In the genomic region with DNA sequence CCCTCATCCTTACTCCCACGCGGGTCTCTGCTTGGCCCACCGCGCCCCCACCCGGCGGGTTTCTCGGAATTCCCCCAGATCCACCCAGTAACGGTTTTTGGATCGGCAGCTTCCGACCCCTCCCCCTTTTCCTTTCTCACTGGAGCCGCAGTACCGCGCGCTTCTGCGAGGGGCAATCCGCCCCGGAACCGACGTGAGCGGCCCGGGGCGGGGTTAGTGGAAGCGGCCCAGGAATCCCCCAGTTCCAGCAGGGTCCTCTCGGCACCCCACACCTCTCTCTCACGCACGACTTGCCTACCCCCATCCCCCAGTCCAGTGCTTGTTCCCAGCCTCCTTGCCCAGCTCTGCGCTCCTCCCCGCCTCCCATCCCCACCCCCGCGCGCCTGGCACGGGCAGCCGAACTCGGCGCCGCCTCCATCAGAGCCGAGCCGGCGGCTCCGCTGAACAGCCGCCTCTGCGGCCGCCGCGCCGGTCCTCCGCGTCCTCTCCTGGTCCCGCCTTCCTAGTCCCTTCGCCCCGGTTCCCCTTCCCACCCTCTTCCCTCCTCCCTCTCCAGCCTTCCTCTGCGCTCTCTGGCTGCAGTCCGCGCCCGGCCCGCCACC, we compare ENCODE assay signal across 8 mouse cellular contexts. TPM values are rescaled to one million over a fixed set of nuclear protein-coding genes. Genes with fewer than 3 reads are reported as not detected.
DNase-seq lines count a peak whose midpoint lies in the region; ATAC-seq and TF ChIP-seq lines count a peak whose summit lies in the region.

A gene (plus strand): TSS at position 420 of the 602 bp plus-strand sequence.

- no peaks in the 10 kb centered on the region for H3K36me3 ChIP-seq in lung, embryonic 14.5 days (ENCODE audit: insufficient read depth)
- H3K36me3 ChIP-seq in forebrain, embryonic 14.5 days (ENCODE audit: control insufficient read depth, insufficient read depth, low read length) = no peaks in the 10 kb centered on the region
- no peaks in the 10 kb centered on the region for H3K36me3 ChIP-seq in intestine, embryonic 15.5 days
- H3K36me3 ChIP-seq in limb, embryonic 14.5 days (ENCODE audit: control insufficient read depth, insufficient read depth, low read length) = no peaks in the 10 kb centered on the region

- peak; percentile 69 for DNase-seq in lung, embryonic 14.5 days
- no peak for DNase-seq in lung, adult 2 months
- DNase-seq in cerebellum, adult 11 months = peak; percentile 40
- DNase-seq in forebrain, embryonic 14.5 days (ENCODE audit: low spot score) = peak; percentile 92
- peak; percentile 25 for DNase-seq in limb, embryonic 14.5 days (ENCODE audit: low spot score)
- DNase-seq in retina, adult 2 months (ENCODE audit: low read depth, low spot score) = peak; percentile 6
- DNase-seq in B cell, adult 2 months = no peak

- H3K4me2 ChIP-seq in lung, embryonic 14.5 days = peak within 1 kb of the TSS; percentile 87
- peak within 1 kb of the TSS; percentile 87 for H3K4me2 ChIP-seq in forebrain, embryonic 14.5 days (ENCODE audit: low read length)
- H3K4me2 ChIP-seq in intestine, embryonic 15.5 days (replicated peaks) = peak within 1 kb of the TSS; percentile 85
- H3K4me2 ChIP-seq in limb, embryonic 14.5 days (replicated peaks; ENCODE audit: low read depth, low read length, severe bottlenecking) = peak within 1 kb of the TSS; percentile 89

- no peak within 1 kb of the TSS for H3K27ac ChIP-seq in lung, embryonic 14.5 days (ENCODE audit: low read depth)
- H3K27ac ChIP-seq in forebrain, embryonic 14.5 days (ENCODE audit: low read depth, low read length) = peak within 1 kb of the TSS; percentile 77
- no peak within 1 kb of the TSS for H3K27ac ChIP-seq in intestine, embryonic 15.5 days
- no peak within 1 kb of the TSS for H3K27ac ChIP-seq in limb, embryonic 14.5 days (replicated peaks; ENCODE audit: low read depth, low read length)

- H3K9ac ChIP-seq in lung, embryonic 14.5 days = no peak within 1 kb of the TSS
- peak within 1 kb of the TSS; percentile 80 for H3K9ac ChIP-seq in forebrain, embryonic 14.5 days (ENCODE audit: low read length)
- no peak within 1 kb of the TSS for H3K9ac ChIP-seq in intestine, embryonic 15.5 days
- H3K9ac ChIP-seq in limb, embryonic 14.5 days (ENCODE audit: low read depth, low read length, severe bottlenecking) = no peak within 1 kb of the TSS

- TF ChIP-seq POLR2A in lung, adult 2 months (IDR thresholded peaks at IDR 0.05; ENCODE audit: borderline replicate concordance, extremely low read depth, low read depth, low read length) = no peak
- no peak for TF ChIP-seq POLR2A in limb, embryonic 14.5 days (IDR thresholded peaks at IDR 0.05; ENCODE audit: borderline replicate concordance, extremely low read depth, insufficient read depth, insufficient read length)

- no peaks in the 10 kb centered on the region for H3K4me1 ChIP-seq in lung, embryonic 14.5 days (ENCODE audit: insufficient read depth)
- no peaks in the 10 kb centered on the region for H3K4me1 ChIP-seq in lung, adult 2 months (ENCODE audit: control insufficient read depth, insufficient read depth, low read length)
- no peaks in the 10 kb centered on the region for H3K4me1 ChIP-seq in forebrain, embryonic 14.5 days (ENCODE audit: control insufficient read depth, insufficient read depth, low read length)
- H3K4me1 ChIP-seq in intestine, embryonic 15.5 days (replicated peaks) = peaks cover 8% of the 10 kb centered on the region
- H3K4me1 ChIP-seq in limb, embryonic 14.5 days (ENCODE audit: control insufficient read depth, insufficient read depth, low read length) = no peaks in the 10 kb centered on the region

- no peaks in the 10 kb centered on the region for H3K9me3 ChIP-seq in lung, embryonic 14.5 days (ENCODE audit: low read depth, low read length)
- no peaks in the 10 kb centered on the region for H3K9me3 ChIP-seq in forebrain, embryonic 14.5 days (replicated peaks; ENCODE audit: control insufficient read depth, low read length)
- no peaks in the 10 kb centered on the region for H3K9me3 ChIP-seq in intestine, embryonic 15.5 days
- no peaks in the 10 kb centered on the region for H3K9me3 ChIP-seq in limb, embryonic 14.5 days (ENCODE audit: control insufficient read depth, low read length)

- peak; percentile 93 for ATAC-seq in lung, embryonic 14.5 days (ENCODE audit: insufficient read depth)
- peak; percentile 97 for ATAC-seq in forebrain, embryonic 14.5 days
- ATAC-seq in intestine, embryonic 15.5 days = peak; percentile 68
- ATAC-seq in limb, embryonic 14.5 days (ENCODE audit: low FRiP score, low read depth) = peak; percentile 79

- H3K4me3 ChIP-seq in lung, embryonic 14.5 days (ENCODE audit: low read depth, low read length) = peak within 1 kb of the TSS; percentile 54
- H3K4me3 ChIP-seq in lung, adult 2 months (replicated peaks; ENCODE audit: extremely low read depth, low read depth, low read length) = no peak within 1 kb of the TSS
- H3K4me3 ChIP-seq in forebrain, embryonic 14.5 days (ENCODE audit: low read depth, low read length) = peak within 1 kb of the TSS; percentile 65
- peak within 1 kb of the TSS; percentile 51 for H3K4me3 ChIP-seq in intestine, embryonic 15.5 days (replicated peaks)
- H3K4me3 ChIP-seq in limb, embryonic 14.5 days (replicated peaks; ENCODE audit: low read length) = peak within 1 kb of the TSS; percentile 55

- TF ChIP-seq CTCF in lung, embryonic 14.5 days (IDR thresholded peaks at IDR 0.05; ENCODE audit: low read depth) = peak; percentile 30; the same call in 1 of the 2 replicates
- TF ChIP-seq CTCF in lung, adult 2 months (IDR thresholded peaks at IDR 0.05; ENCODE audit: insufficient read depth, low read length) = no peak

- under 1% methylated on average over 56 of the region's 56 CpGs for WGBS in lung, embryonic 14.5 days
- WGBS in lung, adult 2 months = 1% methylated on average over 49 of the region's 56 CpGs
- under 1% methylated on average over 55 of the region's 56 CpGs for WGBS in forebrain, embryonic 14.5 days
- under 1% methylated on average over 55 of the region's 56 CpGs for WGBS in intestine, embryonic 15.5 days
- WGBS in limb, embryonic 14.5 days = under 1% methylated on average over 51 of the region's 56 CpGs

- H3K27me3 ChIP-seq in lung, embryonic 14.5 days (ENCODE audit: insufficient read depth, low read length) = peaks cover 23% of the 10 kb centered on the region
- H3K27me3 ChIP-seq in forebrain, embryonic 14.5 days (replicated peaks; ENCODE audit: control insufficient read depth, insufficient read depth, low read length) = 0 out of 2 replicates have a peak, but pooled peaks cover 4% of the 10 kb centered on the region
- H3K27me3 ChIP-seq in intestine, embryonic 15.5 days (replicated peaks) = peaks cover 20% of the 10 kb centered on the region
- H3K27me3 ChIP-seq in limb, embryonic 14.5 days (ENCODE audit: control insufficient read depth, insufficient read depth, low read length) = peaks cover 24% of the 10 kb centered on the region

RNA-seq across cellular contexts. Expression of the gene that starts here (rescaled TPM):
- polyA plus RNA-seq in lung, embryonic 14.5 days (2014; fragmentation: Nextera tagmentation; extraction: Ambion mirVana) = 0.14 and 0.26 TPM in 2 replicates
- 0.08 TPM in 1 of 2 replicates, not detected in the other for polyA plus RNA-seq in lung, adult 2 months (2012; rRNA removed)
- 3.2 and 4.6 TPM in 2 replicates for polyA plus RNA-seq in forebrain, embryonic 14.5 days (2014; fragmentation: Nextera tagmentation; extraction: Ambion mirVana)
- polyA plus RNA-seq in intestine, embryonic 15.5 days (2015; fragmentation: Nextera tagmentation; extraction: Ambion mirVana) = 0.24 and 1.1 TPM in 2 replicates
- 1.1 and 2.1 TPM in 2 replicates for polyA plus RNA-seq in limb, embryonic 14.5 days (2012; rRNA removed)
- 1.1 and 1.4 TPM in 2 replicates for polyA plus RNA-seq in limb, embryonic 14.5 days (2014; fragmentation: Nextera tagmentation; extraction: Ambion mirVana)

Comparison
In these comparisons a context has a peak if more than half of its experiments do, and no peak if none do; other contexts are left out.
1. Peak in DNase-seq, ATAC-seq, H3K4me3 ChIP-seq and H3K4me2 ChIP-seq in lung, embryonic 14.5 days; RNA of the gene not detected or under 1 TPM.
2. DNase-seq: peak in cerebellum, adult 11 months (single experiment), forebrain, embryonic 14.5 days (single experiment), limb, embryonic 14.5 days (single experiment) and retina, adult 2 months (single experiment); none in lung, adult 2 months (single experiment) and B cell, adult 2 months (0 of 2).
3. Peak in every context shown above with its lines, with median percentiles within 50 percentile points of each other: ATAC-seq and H3K4me2 ChIP-seq.